Mouse (Mus musculus): ENCODE measurements around the gene Smurf1.

GRCm38 (mm10) chr5:144978533-144979107, 13.0 kb upstream of the Smurf1 start:
- TF ChIP-seq CTCF (conservative IDR thresholded peaks at IDR 0.05; ENCODE audit: low read length) (no peak), POU5F1 (IDR thresholded peaks at IDR 0.05; ENCODE audit: borderline replicate concordance, low read length) (no peak), NANOG (IDR thresholded peaks at IDR 0.05; ENCODE audit: borderline replicate concordance, low read length) (no peak)
